Mouse (Mus musculus): Measurements from ENCODE around the gene 4930595D18Rik.

Gene 4930595D18Rik

DNA sequence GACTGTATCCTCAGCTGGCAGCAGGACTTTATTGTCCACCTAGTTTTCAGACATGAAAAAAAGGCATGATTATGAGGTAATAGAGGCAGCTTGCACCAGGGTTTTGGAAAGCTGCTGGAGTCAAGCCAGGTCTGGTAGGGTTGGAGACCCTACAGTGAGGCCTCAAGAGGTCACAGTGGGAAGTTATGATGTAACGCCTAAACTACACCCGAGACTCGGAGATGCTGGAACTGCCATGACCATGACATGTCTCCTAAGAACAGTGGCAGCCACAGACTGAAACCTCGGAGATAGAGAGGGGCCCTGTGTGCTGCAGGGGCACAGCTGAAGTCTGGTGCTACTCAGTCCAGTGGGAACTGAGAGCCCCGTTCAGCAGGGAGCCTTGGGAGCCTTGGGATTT is at the start of gene 4930595D18Rik:
Gene 4930595D18Rik, minus strand, starts transcription at position 16 of the 400 bp plus-strand sequence.
- no peak for DNase-seq

GRCm38 (mm10) chr12:111233798-111234197 is 49.5 kb upstream of the 4930595D18Rik start:
- no peak for DNase-seq

DNA sequence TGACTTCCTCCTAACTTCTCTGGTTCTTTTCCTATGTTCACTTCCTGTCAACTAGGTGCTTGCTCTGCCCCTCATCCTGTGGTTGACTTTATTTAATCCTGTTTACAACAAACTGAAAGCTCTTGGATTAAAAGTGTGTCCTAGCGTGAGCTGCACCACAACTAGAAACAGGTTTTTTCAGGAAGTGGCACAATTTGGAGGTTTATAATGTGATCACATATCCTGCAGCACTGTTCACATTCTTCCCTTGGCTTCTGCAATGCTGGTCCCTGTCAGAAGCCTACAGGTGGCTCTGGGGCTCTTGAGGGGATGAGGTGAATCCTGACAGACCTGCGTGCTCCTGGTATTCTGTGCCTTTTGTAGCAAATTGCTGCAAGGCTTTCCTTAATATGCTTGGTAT is 46.5 kb upstream of the 4930595D18Rik start:
- no peak for DNase-seq

GRCm38 (mm10) chr12:111228488-111228887 is 44.2 kb upstream of the 4930595D18Rik start:
- no peak for DNase-seq

DNA sequence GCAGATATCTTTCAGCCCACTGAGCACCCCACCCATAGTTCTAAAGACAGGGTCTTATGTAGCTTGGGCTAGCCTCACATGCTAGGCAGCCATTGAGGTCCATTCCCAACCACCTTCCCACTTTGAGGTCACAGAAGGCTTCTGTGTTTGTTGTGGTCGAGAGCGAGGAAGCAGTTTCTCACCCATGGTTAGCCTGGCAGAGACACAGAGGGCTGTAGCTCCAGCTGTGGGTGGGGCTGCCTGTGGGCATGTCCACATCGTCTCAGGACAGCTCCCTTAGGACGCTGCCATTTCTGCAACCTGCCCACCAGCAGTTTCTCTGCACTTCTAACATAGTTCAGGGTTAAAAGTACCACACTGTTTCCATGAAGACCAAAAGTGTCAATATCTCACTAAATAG is 43.1 kb upstream of the 4930595D18Rik start:
- DNase-seq: no peak

GRCm38 (mm10) chr12:111225197-111225780 is 41.0 kb upstream of the 4930595D18Rik start:
- peak; percentile 14 for DNase-seq

DNA sequence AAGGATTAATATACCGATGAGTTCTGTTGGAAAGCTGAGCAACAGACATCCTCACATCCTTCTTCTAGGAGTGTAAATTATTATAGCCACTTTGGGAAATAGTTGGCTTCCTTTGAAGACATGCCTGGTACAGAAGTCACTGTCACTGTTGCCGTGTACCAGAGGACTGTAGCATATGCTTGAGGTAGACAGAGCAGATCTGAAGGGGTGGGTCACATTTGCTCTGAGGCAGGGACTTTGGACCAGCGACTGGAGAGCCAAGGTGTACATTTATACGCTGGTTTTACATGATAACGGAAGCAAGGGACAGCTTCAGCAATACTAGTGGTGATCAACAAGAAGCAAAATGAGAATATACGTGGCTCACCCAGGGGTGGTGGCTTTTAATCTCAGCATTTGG is 34.6 kb upstream of the 4930595D18Rik start:
- no peak for DNase-seq

- DNase-seq: no peak
Observed at GRCm38 (mm10) chr12:111211729-111212128, 27.4 kb upstream of the 4930595D18Rik start.

- DNase-seq: no peak
Observed at GRCm38 (mm10) chr12:111207641-111208040, 23.4 kb upstream of the 4930595D18Rik start.

DNA sequence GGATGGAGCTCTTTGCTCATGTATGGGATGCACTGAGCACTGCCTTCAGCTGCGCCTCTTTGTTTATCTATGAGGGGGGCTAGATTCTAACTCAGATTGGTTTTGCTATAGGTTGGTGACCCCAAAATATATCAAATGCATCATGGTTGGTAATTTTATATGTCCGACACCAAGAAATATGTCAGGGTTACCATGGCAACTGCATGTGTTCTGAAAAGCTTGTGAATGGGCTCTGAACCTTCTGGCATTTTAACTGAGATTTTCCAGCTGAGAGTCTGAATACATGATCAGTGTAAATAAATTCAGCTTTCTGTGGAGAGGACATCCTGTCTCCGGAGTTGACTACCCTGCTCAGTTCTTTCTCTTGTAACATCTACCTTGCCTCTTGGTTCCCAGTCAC is 19.7 kb upstream of the 4930595D18Rik start:
- no peak for DNase-seq

DNA sequence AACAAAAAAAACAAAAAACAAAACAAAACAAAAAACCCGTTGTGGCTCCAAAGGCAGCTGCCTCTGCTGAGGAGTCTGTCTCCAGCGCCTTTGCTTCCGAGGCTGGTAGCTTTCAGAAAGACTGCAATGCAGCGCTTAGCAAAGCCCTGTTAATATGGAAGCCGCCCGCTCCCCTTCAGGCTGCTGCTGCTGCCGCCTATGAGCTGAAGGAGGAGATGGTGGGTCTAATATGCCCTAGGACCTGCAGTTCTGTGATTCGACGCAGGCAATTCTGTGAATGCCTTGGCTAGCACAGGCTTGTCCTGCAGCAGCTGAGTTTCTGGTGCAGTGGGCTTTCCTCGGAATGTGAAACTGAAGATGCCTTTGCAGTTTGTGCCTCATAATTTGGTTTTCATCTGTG is 18.8 kb upstream of the 4930595D18Rik start:
- DNase-seq: no peak

GRCm38 (mm10) chr12:111196548-111196947 is 12.3 kb upstream of the 4930595D18Rik start:
- DNase-seq: no peak

GRCm38 (mm10) chr12:111193331-111193730 is 9.0 kb upstream of the 4930595D18Rik start:
- no peak for DNase-seq

DNA sequence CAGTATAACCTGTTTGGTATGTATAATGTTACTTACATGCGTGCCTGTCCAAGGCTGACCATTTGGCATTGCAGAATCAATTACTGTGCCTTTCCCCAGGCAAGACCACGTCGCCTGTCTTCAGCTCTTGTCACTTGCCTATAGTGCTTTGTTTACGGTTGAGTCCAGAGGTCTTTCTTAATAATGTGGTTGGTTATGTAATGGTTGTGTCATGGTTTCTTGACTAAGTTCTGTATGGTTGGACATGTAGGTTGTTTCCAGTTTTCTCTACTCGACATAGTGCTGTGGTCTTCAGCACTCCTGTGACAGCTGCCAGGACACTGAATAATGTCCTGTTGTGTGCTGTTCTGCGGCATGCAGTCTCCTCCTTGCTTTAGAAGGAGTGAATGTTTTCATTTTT is 8.5 kb upstream of the 4930595D18Rik start:
- no peak for DNase-seq

- DNase-seq: no peak
Observed at GRCm38 (mm10) chr12:111190891-111191290, 6.6 kb upstream of the 4930595D18Rik start.

DNA sequence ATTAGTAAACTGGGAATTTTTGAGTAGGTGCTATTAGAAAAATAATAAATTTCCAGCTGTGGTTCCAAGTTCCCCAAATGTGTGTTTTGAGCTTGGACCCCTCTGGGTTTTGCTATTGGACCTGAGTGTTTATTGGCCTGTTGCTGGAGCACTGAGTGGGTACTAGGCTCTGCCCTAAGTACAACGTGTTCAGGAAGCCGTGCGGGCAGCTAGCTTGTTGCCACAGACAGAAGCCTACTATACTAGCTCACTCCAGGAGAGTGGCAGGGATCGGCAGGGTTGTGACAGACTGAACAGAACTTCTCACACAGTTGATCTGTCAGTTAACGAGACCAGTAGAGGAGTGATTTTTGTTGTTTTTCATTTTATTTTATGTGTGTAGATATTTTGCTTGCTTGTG is 6.1 kb upstream of the 4930595D18Rik start:
- DNase-seq: no peak

DNA sequence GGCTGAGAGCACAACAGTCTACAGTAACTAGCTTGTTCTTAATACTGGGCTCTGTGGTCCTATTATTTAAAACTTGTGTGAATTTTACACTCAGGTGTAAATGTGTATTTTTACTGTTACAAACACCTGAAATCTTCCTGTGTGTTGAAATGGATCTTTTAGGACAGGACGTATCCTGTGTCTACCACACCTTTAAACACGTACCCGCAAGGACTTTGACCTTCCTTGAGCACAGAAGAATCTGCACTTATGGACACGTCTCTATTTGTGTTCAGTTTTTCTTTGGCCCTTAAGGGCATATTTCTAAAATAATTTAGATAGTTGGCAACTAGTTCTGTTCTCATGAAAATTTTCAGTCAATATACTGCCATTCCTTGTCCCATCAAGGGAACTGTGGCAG is 4.0 kb upstream of the 4930595D18Rik start:
- DNase-seq: no peak

DNA sequence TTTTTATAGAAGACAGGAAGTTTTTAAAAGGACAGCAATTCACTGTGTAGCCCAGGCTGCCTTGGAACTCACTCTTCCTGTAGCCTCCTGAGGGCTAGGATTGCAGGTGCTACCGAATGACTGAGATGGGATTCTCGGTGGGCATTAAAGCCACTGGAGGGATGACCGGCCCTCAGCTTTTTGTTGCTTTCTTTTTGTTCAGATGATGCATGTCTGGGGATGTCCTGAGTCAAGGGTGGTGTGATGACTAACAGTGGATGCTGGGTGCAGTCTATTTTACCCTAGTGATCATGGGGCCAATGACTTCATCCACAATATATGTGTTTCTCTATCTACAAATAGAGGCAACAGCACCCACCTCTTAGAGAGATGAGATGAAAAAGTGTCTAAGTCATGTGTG is 2.7 kb upstream of the 4930595D18Rik start:
- DNase-seq: no peak

DNA sequence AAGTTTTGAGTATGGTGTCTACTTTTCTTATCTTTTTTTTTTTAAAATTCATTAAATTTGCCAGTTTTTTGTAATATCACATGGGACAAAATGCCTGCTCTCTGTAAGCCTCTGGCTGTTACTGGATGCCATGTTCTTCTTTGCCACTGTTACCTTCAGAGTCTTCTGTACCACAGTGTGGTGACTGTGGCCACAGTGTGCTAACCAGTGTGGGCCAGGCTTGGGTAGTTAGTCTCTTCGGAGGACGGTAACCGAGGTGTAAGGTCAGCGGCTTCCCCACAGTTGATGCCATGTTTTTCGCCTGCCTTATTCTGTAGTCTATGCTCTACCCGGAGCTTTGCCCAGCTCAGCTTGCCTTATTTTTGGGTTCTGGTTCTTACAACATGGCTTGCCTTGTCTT is 1.9 kb downstream of the 4930595D18Rik start:
- no peak for DNase-seq

DNA sequence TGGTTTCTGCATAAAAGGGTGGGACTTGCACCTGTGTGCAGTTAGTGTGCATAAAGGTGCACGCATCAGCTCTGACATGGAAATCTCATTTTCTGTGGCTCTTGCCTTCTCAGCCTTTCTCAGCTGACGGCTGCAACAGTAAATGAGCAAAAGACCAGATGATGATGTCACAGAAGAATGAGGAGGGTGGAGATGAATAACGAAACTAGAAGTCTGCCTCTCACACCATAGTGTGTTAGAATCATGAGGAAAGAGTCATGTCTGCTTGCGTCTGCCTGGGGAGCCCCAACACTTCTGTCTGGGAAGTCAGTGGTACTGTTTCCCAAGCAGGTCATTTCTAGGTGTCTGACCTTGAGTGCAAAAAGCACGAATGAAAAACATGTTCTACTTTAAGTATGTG is 2.4 kb downstream of the 4930595D18Rik start:
- DNase-seq: no peak

DNA sequence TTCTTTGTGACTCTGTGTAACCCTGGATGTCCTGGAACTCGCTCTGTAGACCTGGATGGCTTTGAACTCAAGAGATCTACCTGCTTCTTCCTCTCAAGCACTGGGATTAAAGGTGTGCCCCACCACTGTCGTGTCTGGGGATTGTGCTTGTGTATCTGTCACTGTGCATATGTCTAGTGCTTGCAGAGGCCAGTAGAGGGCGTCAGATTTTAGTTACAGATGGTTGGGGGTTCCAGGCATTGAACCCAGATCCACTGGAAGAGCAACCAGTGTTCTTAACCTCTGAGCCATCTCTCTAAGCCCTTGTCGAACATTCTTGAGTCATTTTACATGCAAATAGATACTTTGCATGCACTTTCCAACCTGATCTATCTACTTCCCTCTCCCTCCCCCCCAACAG is 5.5 kb downstream of the 4930595D18Rik start:
- no peak for DNase-seq

DNA sequence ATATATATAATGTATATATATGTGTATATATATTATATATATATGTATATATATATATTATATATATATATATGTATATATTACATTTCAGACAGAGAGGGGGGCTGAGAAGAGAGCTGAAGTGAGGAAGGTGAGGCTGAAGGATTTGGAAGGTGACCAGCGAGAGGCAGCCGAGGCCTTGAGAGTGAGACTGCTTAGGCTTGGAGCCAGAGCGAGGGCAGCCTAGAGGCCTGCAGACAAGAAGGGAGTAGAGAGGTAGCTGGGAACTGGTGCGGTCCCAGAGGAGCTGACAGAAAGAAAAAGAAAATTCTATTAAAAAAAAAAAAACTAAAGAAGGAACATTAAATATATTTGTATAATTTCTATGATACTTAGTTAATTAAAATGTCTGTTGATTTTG is 15.4 kb downstream of the 4930595D18Rik start:
- no peak for DNase-seq

DNA sequence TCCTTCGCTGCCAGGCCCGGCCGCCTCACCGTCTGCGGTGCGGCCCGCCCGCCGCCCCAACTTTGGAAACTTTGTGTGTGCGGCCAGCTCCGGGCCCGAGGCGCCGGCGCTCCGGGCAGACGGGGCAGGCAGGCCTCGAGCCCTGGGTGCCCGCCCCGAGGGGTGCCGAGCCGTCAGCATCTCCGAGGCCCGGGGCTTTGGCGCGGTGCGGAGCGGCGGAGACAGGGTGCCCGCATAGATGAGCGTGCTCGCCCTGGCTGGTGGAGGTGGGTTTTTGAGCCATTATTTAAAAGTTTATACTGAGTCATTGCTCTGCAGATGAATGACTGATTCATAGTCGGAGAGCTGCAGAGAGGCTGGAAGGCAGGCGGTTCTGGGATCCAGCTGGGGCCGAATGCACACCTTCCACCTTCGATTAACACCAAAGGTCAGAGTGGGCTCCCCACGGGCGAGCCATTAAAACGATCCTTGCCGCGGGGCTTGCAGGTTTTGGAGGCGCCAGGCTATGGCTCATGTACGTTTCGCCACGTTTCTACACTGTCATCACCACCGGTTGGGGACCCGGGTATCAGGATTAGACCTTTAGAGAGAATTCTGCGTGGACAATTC is 17.5 kb downstream of the 4930595D18Rik start:
- DNase-seq: peak; percentile 45

GRCm38 (mm10) chr12:111165831-111166591 is 18.3 kb downstream of the 4930595D18Rik start, which contains the start of gene Traf3:
Gene Traf3 (plus strand): TSS chr12:111166370.
- DNase-seq: peak; percentile 87

Measured in kidney, postnatal 14 days (tissue).